Mouse (Mus musculus) erythroblast, embryonic 14.5 days (primary cell): ENCODE results near the gene Gabarap. TPM values are rescaled to one million over a fixed set of nuclear protein-coding genes. Genes with fewer than 3 reads are reported as not detected.

Experiments used
- H3K27me3 ChIP-seq: 2 replicates; pipeline ENCODE4 v1.6.1; 2012; ENCODE audit warnings: inconsistent platforms; ENCODE audit not compliant: control insufficient read depth
- H3K36me3 ChIP-seq: 2 replicates; pipeline ENCODE4 v1.6.1; 2012; ENCODE audit warnings: mild to moderate bottlenecking, inconsistent platforms; ENCODE audit not compliant: control insufficient read depth
- H3K4me1 ChIP-seq: 2 replicates; pipeline ENCODE4 v1.6.1; 2012; ENCODE audit warnings: inconsistent platforms; ENCODE audit not compliant: control insufficient read depth
- H3K4me3 ChIP-seq: replicated peaks from 2 replicates; pipeline ENCODE3; 2012; ENCODE audit warnings: moderate library complexity, mild to moderate bottlenecking, inconsistent platforms
- H3K9me3 ChIP-seq: 2 replicates; pipeline ENCODE4 v1.6.1; 2012; ENCODE audit warnings: low read length, inconsistent platforms, mixed read lengths; ENCODE audit not compliant: control insufficient read depth
- GATA1 ChIP-seq: IDR thresholded peaks from 2 replicates; pipeline ENCODE4 v1.6.1; 2012; ENCODE audit warnings: low read length, inconsistent platforms, mixed read lengths
- TAL1 ChIP-seq: IDR thresholded peaks from 3 replicates; pipeline ENCODE4 v1.6.1; 2012; ENCODE audit warnings: low read length, inconsistent platforms, mixed read lengths
- polyA plus RNA-seq: library from polyadenylated mRNA; stranded (reverse); fragments of >175 nt; gene quantifications from 2 replicates; pipeline ENCODE4 v1.2.3, GENCODE M21; 2012

Gene Gabarap
- polyA plus RNA-seq, 1 experiment: 50.2 TPM

GRCm38 (mm10) chr11:69966860-69967517, 24.0 kb upstream of the Gabarap start:
- H3K4me3 ChIP-seq: peak overlapping the region; percentile 39
- peaks cover 62% of the 10 kb centered on the region for H3K27me3 ChIP-seq
- H3K9me3 ChIP-seq: peaks cover 27% of the 10 kb centered on the region
- TF ChIP-seq TAL1 (no peak), GATA1 (no peak)
- H3K4me1 ChIP-seq: peaks cover 17% of the 10 kb centered on the region
- H3K36me3 ChIP-seq: peaks cover 38% of the 10 kb centered on the region

- H3K9me3 ChIP-seq: peaks cover 24% of the 10 kb centered on the region
- peaks cover 17% of the 10 kb centered on the region for H3K4me1 ChIP-seq
- TF ChIP-seq TAL1: no peak
- TF ChIP-seq GATA1: no peak
- peaks cover 44% of the 10 kb centered on the region for H3K27me3 ChIP-seq
- peaks cover 55% of the 10 kb centered on the region for H3K36me3 ChIP-seq
- no peak overlapping the region for H3K4me3 ChIP-seq
Measured at GRCm38 (mm10) chr11:69968793-69969192, 22.1 kb upstream of the Gabarap start.

GRCm38 (mm10) chr11:69970222-69970621, 20.7 kb upstream of the Gabarap start:
- TF ChIP-seq GATA1 (no peak), TAL1 (no peak)
- Histone ChIP-seq H3K4me1 (peaks cover 16% of the 10 kb centered on the region), H3K4me3 (no peak overlapping the region), H3K9me3 (peaks cover 16% of the 10 kb centered on the region), H3K27me3 (peaks cover 30% of the 10 kb centered on the region), H3K36me3 (peaks cover 69% of the 10 kb centered on the region)

- no peak overlapping the region for H3K4me3 ChIP-seq
- H3K9me3 ChIP-seq: peaks cover 13% of the 10 kb centered on the region
- peaks cover 24% of the 10 kb centered on the region for H3K27me3 ChIP-seq
- no peak for TF ChIP-seq GATA1
- no peak for TF ChIP-seq TAL1
- peaks cover 12% of the 10 kb centered on the region for H3K4me1 ChIP-seq
- peaks cover 75% of the 10 kb centered on the region for H3K36me3 ChIP-seq
Measured at GRCm38 (mm10) chr11:69970775-69971174, 20.2 kb upstream of the Gabarap start.

GRCm38 (mm10) chr11:69974907-69975306, 16.0 kb upstream of the Gabarap start:
- H3K36me3 ChIP-seq: peaks cover 82% of the 10 kb centered on the region
- H3K4me3 ChIP-seq: no peak overlapping the region
- H3K27me3 ChIP-seq: no peaks in the 10 kb centered on the region
- no peak for TF ChIP-seq TAL1
- no peak for TF ChIP-seq GATA1
- H3K4me1 ChIP-seq: peaks cover 13% of the 10 kb centered on the region
- no peaks in the 10 kb centered on the region for H3K9me3 ChIP-seq

GRCm38 (mm10) chr11:69976271-69976670, 14.7 kb upstream of the Gabarap start:
- TF ChIP-seq GATA1 (no peak), TAL1 (no peak)
- H3K4me3 ChIP-seq: no peak overlapping the region
- H3K36me3 ChIP-seq: peaks cover 73% of the 10 kb centered on the region
- H3K4me1 ChIP-seq: peaks cover 21% of the 10 kb centered on the region
- no peaks in the 10 kb centered on the region for H3K9me3 ChIP-seq
- H3K27me3 ChIP-seq: no peaks in the 10 kb centered on the region

GRCm38 (mm10) chr11:69979827-69980195, 11.1 kb upstream of the Gabarap start:
- peaks cover 52% of the 10 kb centered on the region for H3K4me1 ChIP-seq
- no peaks in the 10 kb centered on the region for H3K9me3 ChIP-seq
- peaks cover 61% of the 10 kb centered on the region for H3K36me3 ChIP-seq
- peak overlapping the region; percentile 94 for H3K4me3 ChIP-seq
- TF ChIP-seq TAL1: no peak
- peak; percentile 81 for TF ChIP-seq GATA1
- no peaks in the 10 kb centered on the region for H3K27me3 ChIP-seq

- H3K4me3 ChIP-seq: peak overlapping the region; percentile 94
- TF ChIP-seq TAL1 (no peak), GATA1 (no peak)
- H3K36me3 ChIP-seq: peaks cover 61% of the 10 kb centered on the region
- no peaks in the 10 kb centered on the region for H3K9me3 ChIP-seq
- H3K4me1 ChIP-seq: peaks cover 52% of the 10 kb centered on the region
- H3K27me3 ChIP-seq: no peaks in the 10 kb centered on the region
Measured at GRCm38 (mm10) chr11:69980196-69981140, 10.5 kb upstream of the Gabarap start.

GRCm38 (mm10) chr11:69981141-69981762, 9.7 kb upstream of the Gabarap start, which contains the start of gene Ctdnep1:
Gene Ctdnep1 (plus strand): TSS chr11:69981156.
- no peaks in the 10 kb centered on the region for H3K27me3 ChIP-seq
- peaks cover 59% of the 10 kb centered on the region for H3K36me3 ChIP-seq
- H3K9me3 ChIP-seq: no peaks in the 10 kb centered on the region
- H3K4me3 ChIP-seq: peak within 1 kb of the TSS; percentile 94
- peaks cover 53% of the 10 kb centered on the region for H3K4me1 ChIP-seq
- TF ChIP-seq GATA1 (no peak), TAL1 (no peak)
